Mouse (Mus musculus) CH12.LX (cell line): ENCODE data around the gene Irgm2. TPM values are rescaled to one million over a fixed set of nuclear protein-coding genes. Genes with fewer than 3 reads are reported as not detected.
A peak's percentile ranks its signal among the peaks of the same experiment; 100 is the strongest.

Experiments
- DNase-seq: peaks from one replicate; pipeline ENCODE4 v3.0.0-alpha.2; 2013; ENCODE audit errors: extremely low read depth
- H3K27ac ChIP-seq: 2 replicates; pipeline ENCODE4 v1.5.1; 2012; ENCODE audit warnings: low read depth, mild to moderate bottlenecking, control low read depth, moderate library complexity; ENCODE audit not compliant: insufficient read depth
- H3K27me3 ChIP-seq: replicated peaks from 2 replicates; pipeline ENCODE3; 2012; ENCODE audit warnings: inconsistent platforms
- H3K36me3 ChIP-seq, 2 experiments: replicated peaks in 1 of 2; 2 replicates each; pipeline versions ENCODE3 to v1.6.1; 2012; ENCODE audit warnings: inconsistent platforms in 1 of 2, low read length in 1 of 2, mild to moderate bottlenecking in 1 of 2, mixed read lengths in 1 of 2, moderate library complexity in 1 of 2; ENCODE audit not compliant: control insufficient read depth in 1 of 2, insufficient read depth in 1 of 2
- H3K4me1 ChIP-seq, 2 experiments: 2 replicates each; pipeline ENCODE4 v1.6.1; 2012; ENCODE audit warnings: inconsistent platforms in 1 of 2, moderate library complexity in 1 of 2; ENCODE audit not compliant: insufficient read depth in 2 of 2, control insufficient read depth in 1 of 2
- H3K4me2 ChIP-seq: 2 replicates; pipeline ENCODE4 v1.6.1; 2012; ENCODE audit warnings: low read depth, mild to moderate bottlenecking, control low read depth; ENCODE audit not compliant: poor library complexity, insufficient read depth, severe bottlenecking
- H3K4me3 ChIP-seq, 3 experiments: fragments of 150-350 bp in 1 of 3; sonication (generic) in 1 of 3; replicated peaks in 1 of 3; 2 replicates each; pipeline versions ENCODE3 to v1.5.1; 2011 to 2012; ENCODE audit warnings: low read depth in 2 of 3, low read length in 2 of 3, mild to moderate bottlenecking in 2 of 3, moderate library complexity in 2 of 3, control low read depth in 1 of 3, improper control_type of control experiment in 1 of 3, inconsistent platforms in 1 of 3, mixed read lengths in 1 of 3; ENCODE audit not compliant: poor library complexity in 1 of 3
- H3K79me2 ChIP-seq: replicated peaks from 2 replicates; pipeline ENCODE4 v1.6.1; 2012; ENCODE audit warnings: mild to moderate bottlenecking, moderate library complexity; ENCODE audit not compliant: control insufficient read depth, poor library complexity, insufficient read depth, severe bottlenecking; ENCODE audit errors: extremely low read depth
- H3K9ac ChIP-seq: 2 replicates; pipeline ENCODE4 v1.6.1; 2012; ENCODE audit warnings: low read depth, mild to moderate bottlenecking, control low read depth, moderate library complexity; ENCODE audit not compliant: insufficient read depth
- H3K9me3 ChIP-seq: replicated peaks from 2 replicates; pipeline ENCODE3; 2012; ENCODE audit warnings: low read length, inconsistent platforms, mixed read lengths
- BHLHE40 ChIP-seq: IDR thresholded peaks from 2 replicates; pipeline ENCODE4 v1.6.1; 2011; ENCODE audit warnings: mild to moderate bottlenecking, low read depth, low read length, improper control_type of control experiment
- CHD2 ChIP-seq: IDR thresholded peaks from 2 replicates; pipeline ENCODE4 v1.6.1; 2011; ENCODE audit warnings: low read length, improper control_type of control experiment
- CTCF ChIP-seq, 2 experiments: IDR thresholded peaks in 1 of 2; conservative IDR thresholded peaks in 1 of 2; 2 replicates each; pipeline ENCODE4 v1.5.1; 2011 to 2012; ENCODE audit warnings: low read depth in 2 of 2, low read length in 2 of 2, improper control_type of control experiment in 1 of 2, inconsistent platforms in 1 of 2, mild to moderate bottlenecking in 1 of 2, moderate library complexity in 1 of 2
- E2F4 ChIP-seq: IDR thresholded peaks from 2 replicates; pipeline ENCODE4 v1.6.1; 2011; ENCODE audit warnings: low read depth, low read length, improper control_type of control experiment; ENCODE audit not compliant: insufficient replicate concordance
- ELF1 ChIP-seq: IDR thresholded peaks from 2 replicates; pipeline ENCODE4 v1.6.1; 2014; ENCODE audit warnings: low read depth, mild to moderate bottlenecking, inconsistent platforms, low read length, improper control_type of control experiment
- GABPA ChIP-seq: IDR thresholded peaks from 2 replicates; pipeline ENCODE4 v1.6.1; 2012; ENCODE audit warnings: low read depth, low read length, improper control_type of control experiment, inconsistent platforms; ENCODE audit not compliant: insufficient replicate concordance
- IRF4 ChIP-seq: IDR thresholded peaks from 2 replicates; pipeline ENCODE4 v1.6.1; 2014; ENCODE audit warnings: low read depth, mild to moderate bottlenecking, inconsistent platforms, low read length, improper control_type of control experiment
- JUN ChIP-seq: IDR thresholded peaks from 2 replicates; pipeline ENCODE4 v1.6.1; 2011; ENCODE audit warnings: low read depth, mild to moderate bottlenecking, low read length, improper control_type of control experiment, moderate library complexity; ENCODE audit not compliant: insufficient read depth
- KAT2A ChIP-seq: IDR thresholded peaks from 2 replicates; pipeline ENCODE4 v1.6.1; 2012; ENCODE audit warnings: low read length, improper control_type of control experiment, inconsistent platforms; ENCODE audit not compliant: insufficient replicate concordance
- MAFK ChIP-seq: IDR thresholded peaks from 2 replicates; pipeline ENCODE4 v1.6.1; 2011; ENCODE audit warnings: low read length, improper control_type of control experiment; ENCODE audit not compliant: insufficient replicate concordance
- MEF2A ChIP-seq: IDR thresholded peaks from 2 replicates; pipeline ENCODE4 v1.6.1; 2014; ENCODE audit warnings: low read depth, mild to moderate bottlenecking, inconsistent platforms, low read length, improper control_type of control experiment, borderline replicate concordance
- MXI1 ChIP-seq: IDR thresholded peaks from 2 replicates; pipeline ENCODE4 v1.6.1; 2011; ENCODE audit warnings: mild to moderate bottlenecking, low read depth, low read length, improper control_type of control experiment
- MYC ChIP-seq: IDR thresholded peaks from 2 replicates; pipeline ENCODE4 v1.6.1; 2011; ENCODE audit warnings: low read depth, mild to moderate bottlenecking, improper control_type of control experiment, low read length
- NRF1 ChIP-seq: IDR thresholded peaks from 2 replicates; pipeline ENCODE4 v1.6.1; 2014; ENCODE audit warnings: low read depth, mild to moderate bottlenecking, inconsistent platforms, low read length, improper control_type of control experiment, moderate library complexity
- PAX5 ChIP-seq: IDR thresholded peaks from 2 replicates; pipeline ENCODE4 v1.6.1; 2012; ENCODE audit warnings: low read length, inconsistent platforms, mixed read lengths
- POLR2A ChIP-seq: IDR thresholded peaks from 2 replicates; pipeline ENCODE4 v1.6.1; 2011; ENCODE audit warnings: low read depth, mild to moderate bottlenecking, improper control_type of control experiment, low read length
- POLR2AphosphoS2 ChIP-seq: IDR thresholded peaks from 2 replicates; pipeline ENCODE4 v1.6.1; 2011; ENCODE audit warnings: low read depth, low read length, improper control_type of control experiment
- RAD21 ChIP-seq: IDR thresholded peaks from 2 replicates; pipeline ENCODE4 v1.6.1; 2011; ENCODE audit warnings: low read depth, mild to moderate bottlenecking, low read length, improper control_type of control experiment, moderate library complexity
- RCOR1 ChIP-seq: conservative IDR thresholded peaks from 2 replicates; pipeline ENCODE4 v1.6.1; 2012; ENCODE audit warnings: low read depth, mild to moderate bottlenecking, inconsistent platforms, low read length, improper control_type of control experiment
- SIN3A ChIP-seq: IDR thresholded peaks from 2 replicates; pipeline ENCODE4 v1.6.1; 2012; ENCODE audit warnings: low read length, improper control_type of control experiment, inconsistent platforms
- SMC3 ChIP-seq: IDR thresholded peaks from 2 replicates; pipeline ENCODE4 v1.6.1; 2011; ENCODE audit warnings: low read depth, low read length, improper control_type of control experiment
- TBP ChIP-seq: conservative IDR thresholded peaks from 2 replicates; pipeline ENCODE4 v1.6.1; 2011; ENCODE audit warnings: low read depth, low read length, improper control_type of control experiment
- TCF12 ChIP-seq: IDR thresholded peaks from 2 replicates; pipeline ENCODE4 v1.6.1; 2014; ENCODE audit warnings: low read depth, mild to moderate bottlenecking, inconsistent platforms, low read length, improper control_type of control experiment
- UBTF ChIP-seq: IDR thresholded peaks from 2 replicates; pipeline ENCODE4 v1.6.1; 2012; ENCODE audit warnings: low read depth, mild to moderate bottlenecking, inconsistent platforms, low read length, improper control_type of control experiment, moderate library complexity
- USF1 ChIP-seq: IDR thresholded peaks from 2 replicates; pipeline ENCODE4 v1.6.1; 2014; ENCODE audit warnings: low read depth, mild to moderate bottlenecking, inconsistent platforms, low read length, improper control_type of control experiment
- USF2 ChIP-seq: conservative IDR thresholded peaks from 2 replicates; pipeline ENCODE4 v1.6.1; 2011; ENCODE audit warnings: low read depth, low read length, improper control_type of control experiment
- ZKSCAN1 ChIP-seq: IDR thresholded peaks from 2 replicates; pipeline ENCODE4 v1.6.1; 2012; ENCODE audit warnings: low read depth, inconsistent platforms, low read length, improper control_type of control experiment, borderline replicate concordance
- ZMIZ1 ChIP-seq: IDR thresholded peaks from 2 replicates; pipeline ENCODE4 v1.6.1; 2012; ENCODE audit warnings: low read depth, mild to moderate bottlenecking, inconsistent platforms, low read length, improper control_type of control experiment
- ZNF384 ChIP-seq: IDR thresholded peaks from 2 replicates; pipeline ENCODE4 v1.6.1; 2012; ENCODE audit warnings: low read depth, low read length, improper control_type of control experiment, inconsistent platforms
- dilution Hi-C: fragments of 300-500 bp; cut with MboI; formaldehyde crosslinking; loops from 2 replicates; pipeline ENCODE4 v1.14.3; 2020; ENCODE audit warnings: low sequenced_read_pairs; ENCODE audit not compliant: extremely low pct_unique_long_range_greater_than_20kb, extremely low pct_ligation_motif_present
- in situ Hi-C: fragments of 300-500 bp; cut with MboI; formaldehyde crosslinking; loops from 3 replicates; pipeline ENCODE4 v1.14.3; 2019; ENCODE audit warnings: low sequenced_read_pairs, low pct_ligation_motif_present, low pct_unique_long_range_greater_than_20kb, mixed read lengths
- polyA plus RNA-seq: library from polyadenylated mRNA; unstranded; fragments of >175 nt; gene quantifications from 2 replicates; pipeline ENCODE4 v1.2.1, GENCODE M21; 2012; ENCODE audit warnings: low read depth; ENCODE audit not compliant: insufficient read length
- total RNA-seq, 2 experiments: library from RNA; depleted of rRNA; stranded (reverse); fragments of 300-350 nt in 1 of 2; fragments of >200 nt in 1 of 2; gene quantifications; 2 replicates each; pipeline ENCODE4 v1.2.3; 2012 to 2014

The Irgm2 gene
- total and polyA plus RNA-seq, 3 experiments, result 4.3 to 5.2 (median 4.7) TPM

DNA sequence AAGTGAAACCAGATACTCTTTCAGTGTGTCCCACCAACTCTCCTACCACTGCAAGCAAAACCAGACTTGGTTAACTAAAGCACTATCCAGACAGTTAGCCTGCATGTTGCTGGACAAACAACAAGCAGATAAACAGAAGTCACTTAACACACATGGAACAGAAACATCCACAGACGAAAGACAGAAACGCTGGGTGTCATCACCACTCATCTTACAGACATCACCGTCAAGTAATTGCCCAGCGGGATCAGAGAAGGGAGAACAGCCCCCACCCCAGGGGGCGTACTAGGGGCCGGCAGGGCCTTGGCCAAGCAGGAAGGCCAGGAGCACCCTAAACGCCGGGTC, 31.6 kb upstream of the Irgm2 start:
- Histone ChIP-seq H3K4me3 (peak overlapping the region; percentile 89 to 95 (median 92)), H3K79me2 (peaks cover 36% of the 10 kb centered on the region), H3K9ac (peak overlapping the region; percentile 83), H3K27me3 (no peaks in the 10 kb centered on the region), H3K9me3 (peaks cover 12% of the 10 kb centered on the region), H3K36me3 (peaks cover 30 to 41% of the 10 kb centered on the region in 2 experiments), H3K4me2 (peak overlapping the region; percentile 87), H3K27ac (peak overlapping the region; percentile 56; the same call in 1 of the 2 replicates), H3K4me1 (peaks cover 0 to 27% of the 10 kb centered on the region in 2 experiments; a peak in 2 of 4 replicates)
- TF ChIP-seq NRF1 (no peak), JUN (no peak), UBTF (no peak), POLR2AphosphoS2 (no peak), MEF2A (no peak), MYC (no peak), ZMIZ1 (no peak), IRF4 (no peak)
- dilution Hi-C loops, result no loop called here
- no peak for DNase-seq
- in situ Hi-C loops, result no loop called here

DNA sequence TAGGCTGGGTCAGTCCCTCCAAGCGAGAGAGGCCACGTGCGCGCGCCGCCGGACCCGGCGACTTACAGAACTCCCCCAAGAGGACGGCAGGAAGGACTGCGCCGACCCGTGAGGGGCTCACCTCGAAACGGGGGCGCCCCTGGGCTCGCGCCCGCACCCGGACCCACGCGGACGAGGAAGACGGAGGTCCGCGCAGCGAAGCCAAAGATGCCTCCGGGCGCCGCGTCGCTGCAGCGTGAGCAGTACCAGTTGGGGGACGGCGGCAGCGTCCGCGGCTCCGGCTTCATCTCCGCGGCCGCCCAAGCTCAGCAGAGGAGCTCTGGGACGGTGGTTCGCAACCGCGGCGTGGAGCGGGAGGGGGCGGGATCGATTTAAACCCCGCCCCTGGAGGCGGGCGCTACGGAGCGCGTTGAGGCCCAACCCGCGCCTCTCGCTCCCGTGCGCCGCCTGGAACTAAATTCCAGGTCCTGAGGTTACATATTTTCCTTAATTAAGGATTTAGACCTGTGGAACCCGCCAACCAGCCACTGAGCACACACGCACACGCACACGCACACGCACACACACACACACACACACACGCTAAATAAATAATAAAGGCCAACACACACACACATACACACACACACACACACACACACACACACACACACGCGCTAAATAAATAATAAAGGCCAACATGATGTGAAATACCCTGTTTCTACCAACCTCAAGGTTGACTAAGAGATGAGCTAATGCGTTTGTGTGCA, 31.1 kb upstream of the Irgm2 start, which contains the start of gene Gemin5:
TSS of gene Gemin5 (minus strand) at position 373 of the 749 bp plus-strand sequence.
- peaks cover 12% of the 10 kb centered on the region for H3K9me3 ChIP-seq
- peaks cover 28 to 41% of the 10 kb centered on the region in 2 experiments for H3K36me3 ChIP-seq
- DNase-seq, result peak; percentile 83
- in situ Hi-C loops, result no loop called here
- no peaks in the 10 kb centered on the region for H3K27me3 ChIP-seq
- dilution Hi-C loops, result no loop called here
- peaks cover 0 to 29% of the 10 kb centered on the region in 2 experiments; a peak in 2 of 4 replicates for H3K4me1 ChIP-seq
- H3K27ac ChIP-seq, result peak within 1 kb of the TSS; percentile 56
- H3K4me2 ChIP-seq, result peak within 1 kb of the TSS; percentile 87
- peak within 1 kb of the TSS; percentile 83 for H3K9ac ChIP-seq
- H3K79me2 ChIP-seq, result peaks cover 39% of the 10 kb centered on the region
- H3K4me3 ChIP-seq, result peak within 1 kb of the TSS; percentile 89 to 95 (median 92)
- TF ChIP-seq MAFK (no peak), ZNF384 (no peak), NRF1 (no peak), POLR2A (peak; percentile 97), TCF12 (peak; percentile 91), CTCF (conservative IDR thresholded peaks at IDR 0.05 in 1 of 2, IDR thresholded peaks at IDR 0.05 in 1 of 2; ENCODE audit: low read depth in 2 of 2, low read length in 2 of 2) (peak in 1 of 2 experiments; percentile 18; a peak in 2 of 4 replicates), USF2 (no peak), UBTF (peak; percentile 75), MEF2A (peak; percentile 60), SIN3A (peak; percentile 97), MXI1 (peak; percentile 96), ELF1 (peak; percentile 62; the same call in 1 of the 2 replicates), CHD2 (0 out of 2 replicates have a peak, but pooled peaks have one; percentile 42), BHLHE40 (peak; percentile 56), JUN (no peak), KAT2A (0 out of 2 replicates have a peak, but pooled peaks have one; percentile 62), PAX5 (no peak), ZKSCAN1 (no peak), E2F4 (no peak), GABPA (no peak), TBP (peak; percentile 77), SMC3 (0 out of 2 replicates have a peak, but pooled peaks have one; percentile 16), RAD21 (no peak), POLR2AphosphoS2 (peak; percentile 84), MYC (peak; percentile 89), RCOR1 (no peak), ZMIZ1 (peak; percentile 96), IRF4 (peak; percentile 61), USF1 (peak; percentile 31)
